Mouse (Mus musculus): ENCODE measurements at regions not wholly inside any gene's neighbourhood (a gene's known extent, or its start where the extent isn't known, plus 50 kb on each side); places are given as distances from the start of the nearest gene placed in this dataset.
"Not testable (repeated sequence)": the region's sequence is repeated elsewhere in the genome, so short reads cannot be mapped to it uniquely, and the experiment has no call there.

DNA sequence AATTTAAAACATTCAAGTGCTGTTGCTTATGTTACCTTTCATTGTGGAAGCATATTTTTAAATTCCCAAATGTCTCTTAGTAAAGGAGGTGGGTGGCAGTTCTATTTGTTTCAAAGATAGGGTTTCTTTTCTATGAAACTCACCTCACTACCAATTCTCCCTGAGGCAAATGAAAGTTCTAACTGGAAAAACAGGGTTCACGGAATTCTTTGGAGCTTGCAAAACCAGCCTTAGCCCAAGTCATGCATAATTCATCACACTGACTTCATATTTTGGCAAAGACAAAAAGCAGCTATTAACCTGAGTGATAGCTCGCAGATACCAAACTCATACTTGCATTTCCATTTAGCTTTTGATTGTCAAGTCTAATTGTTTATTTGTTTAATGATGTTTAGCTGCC lies 73.8 kb downstream of the Dio2 start:
- no peak for DNase-seq (ENCODE audit: low spot score in 2 of 2)

DNA sequence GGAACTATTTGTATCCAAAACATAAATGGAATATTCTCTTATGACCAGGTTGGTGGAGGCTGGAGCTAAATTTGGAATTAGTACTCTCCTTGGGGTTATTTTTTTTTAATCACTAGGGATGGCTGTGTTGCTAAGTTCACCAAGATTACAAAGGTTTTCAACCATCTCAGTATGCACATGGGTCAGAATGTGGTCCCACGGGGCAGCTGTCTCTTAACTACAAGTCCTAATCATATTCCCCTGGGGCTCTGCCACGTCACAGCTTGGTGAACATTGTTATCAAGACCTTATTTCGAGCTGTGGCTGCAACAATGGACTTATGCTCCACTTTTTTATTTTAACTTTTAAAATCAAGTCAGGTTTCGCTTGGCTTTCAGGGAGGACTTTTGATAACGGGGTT lies 92.8 kb downstream of the Dio2 start:
- no peak for DNase-seq (ENCODE audit: low spot score in 2 of 2)

DNA sequence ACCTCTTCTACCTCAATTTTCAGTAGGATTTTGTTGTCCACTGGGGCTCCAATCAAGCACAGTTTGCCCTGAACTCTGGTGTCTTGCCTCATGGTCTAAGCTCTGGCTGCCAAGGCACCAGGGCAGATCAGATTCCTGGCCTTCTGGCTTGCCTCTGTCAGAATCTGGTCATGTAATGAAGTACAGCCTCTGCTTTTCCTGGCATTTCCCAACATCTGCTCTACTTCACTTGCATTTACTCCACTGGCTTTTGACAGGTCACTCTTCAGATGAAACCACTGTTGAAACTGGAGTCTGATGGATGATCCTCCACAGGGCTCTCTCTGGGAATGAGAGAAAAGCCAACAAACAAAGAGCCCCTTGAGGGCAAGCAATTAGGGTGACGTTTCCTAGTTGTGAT lies 94.3 kb downstream of the Dio2 start:
- no peak for DNase-seq (ENCODE audit: low spot score in 2 of 2)

DNA sequence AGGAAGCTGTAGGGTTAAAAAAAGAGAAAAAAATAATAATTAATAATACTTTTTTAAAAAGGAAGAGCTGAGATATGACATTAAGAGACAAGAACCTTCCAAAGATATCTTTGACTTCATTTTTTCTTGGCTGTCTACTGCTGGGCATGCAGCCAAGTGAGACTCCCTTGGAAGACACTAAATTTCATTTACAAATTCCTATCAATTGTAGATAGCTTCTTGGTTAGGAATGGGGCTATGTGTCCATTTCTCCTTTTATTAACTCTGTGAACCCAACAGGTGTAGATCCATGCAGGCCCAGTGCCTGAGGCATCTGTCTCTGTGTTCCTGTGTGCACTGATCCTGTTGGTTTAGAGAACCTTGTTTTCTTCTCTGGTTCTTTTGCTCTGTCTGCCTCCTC lies 113.4 kb downstream of the Dio2 start:
- DNase-seq (ENCODE audit: low spot score in 2 of 2) = no peak

DNA sequence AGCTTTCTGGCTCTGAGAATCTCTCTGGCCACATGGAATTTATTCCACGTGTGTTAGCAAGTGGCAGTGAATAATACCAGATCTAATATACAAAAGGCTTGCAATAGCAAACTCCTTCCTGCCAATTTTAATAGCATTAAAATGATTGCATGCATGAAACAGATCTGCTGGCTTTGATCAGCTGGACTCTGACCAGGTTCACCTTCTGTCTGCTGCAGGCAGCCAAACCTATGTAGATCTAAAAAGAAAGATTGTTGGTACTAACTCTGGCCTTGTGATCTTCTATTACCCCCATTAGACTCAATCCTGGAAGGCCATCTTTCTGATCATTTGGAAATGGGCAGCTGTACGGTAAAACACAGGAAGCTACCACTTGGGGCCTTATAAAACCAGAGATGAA lies 114.8 kb downstream of the Dio2 start:
- DNase-seq (ENCODE audit: low spot score in 2 of 2) = no peak

DNA sequence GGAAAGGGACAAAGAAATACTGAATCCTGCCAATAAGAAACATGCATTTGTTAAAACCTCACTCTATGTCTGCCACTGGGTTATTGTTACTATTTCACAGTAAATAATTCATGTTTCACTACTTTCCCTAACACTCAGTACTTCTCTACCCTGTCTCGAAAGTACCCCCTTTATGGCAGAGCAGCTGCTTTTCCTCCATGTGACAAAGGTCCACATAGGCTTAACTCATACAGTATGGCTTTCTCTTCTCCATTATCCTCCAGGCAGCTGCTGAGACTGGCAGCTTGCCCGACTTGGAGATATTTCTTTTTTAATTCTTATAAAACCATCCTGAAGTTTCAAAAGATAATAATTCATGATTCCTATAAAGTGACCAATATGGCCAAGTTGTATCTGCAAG lies 129.4 kb downstream of the Dio2 start:
- DNase-seq (ENCODE audit: low spot score in 2 of 2) = no peak

DNA sequence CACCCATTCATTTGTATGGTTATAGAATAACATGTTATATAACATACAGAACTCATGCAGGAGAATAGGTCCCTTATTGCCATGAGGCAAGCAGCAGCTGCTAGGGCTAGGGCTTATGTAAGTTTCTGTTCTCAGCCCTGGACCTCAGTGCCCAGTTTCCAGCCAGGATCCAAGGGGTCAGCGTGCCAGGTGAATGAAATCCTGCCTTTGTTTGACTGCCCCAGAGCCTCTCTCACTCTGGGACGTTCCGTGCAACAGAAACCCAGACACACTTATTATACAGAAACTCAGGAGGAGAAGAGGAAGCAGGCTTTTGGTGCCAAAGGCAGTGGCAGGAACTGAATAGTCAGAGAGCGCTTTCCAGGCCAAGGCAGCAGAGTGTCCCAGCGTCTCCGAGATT lies 130.3 kb downstream of the Dio2 start:
- peak; percentile 31 to 42 for DNase-seq (ENCODE audit: low spot score in 2 of 2)

DNA sequence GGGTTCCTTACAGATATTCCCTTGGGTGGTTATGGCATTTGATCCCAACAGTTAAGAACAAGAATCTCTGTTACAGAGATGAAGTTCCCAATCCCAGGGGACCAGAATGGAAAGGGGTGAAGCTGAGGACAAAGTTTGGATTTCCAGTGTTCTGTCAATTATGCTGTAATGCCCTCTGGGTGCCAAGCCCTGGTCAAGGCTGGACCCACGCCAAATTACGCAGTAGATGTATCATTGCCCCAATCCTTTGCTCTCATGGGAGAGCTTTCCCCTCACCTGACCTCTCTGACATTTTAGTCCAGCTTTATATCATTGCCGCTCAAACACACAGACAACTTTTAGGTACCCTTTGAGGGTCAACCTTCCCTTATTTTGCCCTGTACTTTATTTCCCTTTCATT lies 158.2 kb downstream of the Dio2 start:
- no peak for DNase-seq (ENCODE audit: low spot score in 2 of 2)

DNA sequence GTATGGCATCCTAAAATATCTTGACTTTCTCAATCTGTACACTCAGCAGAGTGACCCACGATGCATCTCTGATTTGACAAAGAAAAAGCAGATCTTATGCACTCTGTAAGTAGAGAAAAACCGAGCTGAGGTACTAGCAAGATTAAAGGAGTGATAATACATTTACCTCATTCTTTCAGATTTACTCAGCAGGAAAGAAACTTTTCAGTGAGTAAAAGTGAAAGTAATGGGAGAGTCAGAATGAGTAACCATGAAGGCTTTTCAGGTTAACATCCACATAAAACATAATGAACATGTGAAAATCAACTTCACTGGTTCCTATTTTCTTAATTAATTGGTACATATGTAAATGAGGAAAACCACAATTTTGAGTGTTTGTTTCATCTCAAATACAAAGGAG lies 162.1 kb downstream of the Dio2 start:
- DNase-seq (ENCODE audit: low spot score in 2 of 2) = no peak

DNA sequence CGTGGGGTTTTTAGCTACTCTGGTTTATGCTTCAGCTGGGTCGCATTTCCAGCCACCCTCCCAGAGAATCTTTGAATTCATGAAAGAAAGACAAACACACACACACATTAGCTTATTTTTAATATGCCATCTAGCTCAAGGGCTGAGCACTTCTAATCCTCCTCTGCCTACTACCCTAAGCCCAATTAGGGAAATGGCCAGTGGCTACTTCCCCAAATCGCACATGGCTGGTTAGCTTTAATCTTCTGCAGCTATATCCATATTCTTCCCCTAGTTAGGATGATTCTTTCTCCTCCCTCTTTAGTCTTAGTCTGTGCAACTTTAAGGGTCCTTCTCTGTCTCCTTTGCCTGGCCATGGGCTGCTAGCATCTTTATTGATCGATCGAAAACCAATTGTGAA lies 166.3 kb downstream of the Dio2 start:
- no peak for DNase-seq (ENCODE audit: low spot score in 2 of 2)

DNA sequence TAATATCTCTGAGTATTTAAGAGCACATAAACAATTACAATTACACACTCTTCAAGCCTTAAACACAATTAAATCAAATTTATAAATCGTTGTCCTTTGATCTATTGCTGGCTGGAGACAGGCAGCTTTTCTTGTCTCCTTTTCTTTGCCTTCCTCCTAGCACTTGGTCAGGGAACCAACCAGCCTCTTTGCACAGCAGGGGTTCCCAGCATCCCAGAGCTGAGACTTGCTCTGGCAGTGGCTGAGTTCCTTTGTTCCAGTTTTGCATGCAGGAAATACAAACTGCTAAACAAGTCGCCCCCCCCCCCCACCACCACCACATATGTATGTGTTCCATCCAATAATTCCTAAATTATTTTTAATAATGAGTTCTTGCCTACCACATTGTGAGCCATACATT lies 166.7 kb downstream of the Dio2 start:
- no peak for DNase-seq (ENCODE audit: low spot score in 2 of 2)

DNA sequence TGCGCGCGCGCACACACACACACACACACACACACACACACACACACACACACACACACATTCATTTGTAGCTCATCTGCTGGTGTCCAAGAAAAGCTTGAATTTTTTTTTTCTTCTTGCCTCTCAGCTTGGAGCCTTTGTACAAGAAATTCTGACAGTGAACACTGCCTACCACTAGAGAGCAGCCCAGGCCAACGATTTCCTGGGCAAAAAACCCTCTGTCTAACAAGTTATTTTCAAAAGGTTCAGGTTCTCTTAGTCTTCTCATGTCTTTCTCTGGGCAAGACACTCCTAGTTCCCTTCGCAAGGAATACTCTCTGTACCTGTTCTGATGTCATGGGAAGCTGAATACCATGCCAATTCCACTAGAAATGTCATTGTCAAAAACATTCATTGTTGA lies 171.9 kb downstream of the Dio2 start:
- DNase-seq (ENCODE audit: low spot score in 2 of 2) = peak; percentile 43 to 59

DNA sequence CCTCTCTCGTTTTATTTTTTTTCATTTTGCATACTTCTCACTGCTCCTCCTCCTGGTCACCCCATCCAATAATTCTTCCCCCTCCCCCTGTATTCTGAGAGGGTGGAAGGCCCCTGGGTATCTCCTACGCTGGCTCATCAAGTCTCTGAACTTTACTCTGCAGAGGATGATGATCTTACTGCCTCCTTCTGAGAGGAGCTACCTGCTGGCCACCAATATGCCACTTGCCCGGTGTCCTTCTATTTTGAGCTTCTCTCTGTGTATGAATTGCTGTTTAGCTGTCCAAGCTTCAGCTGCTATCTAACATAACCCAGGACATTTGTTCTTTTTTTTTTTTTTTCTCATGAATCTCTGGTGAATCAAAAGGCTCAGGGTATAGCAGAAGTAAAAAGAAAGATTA lies 173.2 kb downstream of the Dio2 start:
- DNase-seq (ENCODE audit: low spot score in 2 of 2) = no peak

DNA sequence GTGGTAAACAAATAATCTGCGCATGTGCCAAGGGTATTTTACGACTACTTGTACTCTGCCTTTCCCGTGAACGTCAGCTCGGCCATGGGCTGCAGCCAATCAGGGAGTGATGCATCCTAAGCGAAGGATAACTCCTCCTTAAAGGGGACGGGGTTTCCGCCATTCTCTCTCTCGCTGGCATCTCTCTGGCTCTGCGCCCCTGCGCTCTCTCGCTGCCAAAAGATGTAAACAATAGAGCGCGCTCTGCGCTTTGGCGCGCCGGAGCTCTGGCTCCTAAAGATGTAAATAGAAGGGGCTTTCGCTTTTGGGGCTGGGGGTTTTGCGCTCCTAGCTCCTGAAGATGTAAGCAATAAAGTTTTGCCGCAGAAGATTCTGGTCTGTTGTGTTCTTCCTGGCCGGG lies 173.6 kb downstream of the Dio2 start:
- DNase-seq (ENCODE audit: low spot score in 2 of 2) = not testable (repeated sequence)

DNA sequence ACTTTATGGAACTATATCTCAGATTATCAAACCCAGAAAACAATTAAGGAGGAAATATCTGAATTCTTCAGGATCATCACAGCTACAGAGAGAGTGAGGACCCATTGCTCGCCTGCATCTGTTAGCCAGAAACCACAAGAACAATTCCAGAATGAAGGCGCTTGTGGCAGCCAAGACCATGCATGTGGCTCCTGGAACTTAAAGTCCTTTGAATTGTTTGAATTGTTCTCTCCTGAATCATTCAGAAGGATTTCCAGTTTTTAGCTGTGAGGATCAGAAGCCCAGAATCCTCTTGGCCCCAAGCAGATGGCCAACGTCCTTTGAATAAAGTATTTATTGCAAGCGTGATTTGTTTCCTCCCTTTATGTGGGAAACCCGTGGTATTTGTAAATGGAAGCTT lies 195.9 kb downstream of the Dio2 start:
- DNase-seq (ENCODE audit: low spot score in 2 of 2) = no peak

Data from frontal cortex, postnatal 10 days (tissue).